Mouse (Mus musculus) spleen, adult 2 months (tissue): ENCODE results near the gene Tnik.

Source experiments
- CTCF ChIP-seq: fragments of 200-500 bp; IDR thresholded peaks from 2 replicates; pipeline ENCODE4 v1.5.1; 2011; ENCODE audit warnings: mild to moderate bottlenecking, inconsistent platforms; ENCODE audit not compliant: insufficient read depth, insufficient read length, insufficient replicate concordance; ENCODE audit errors: extremely low read depth
- POLR2A ChIP-seq: fragments of 200-500 bp; IDR thresholded peaks from 2 replicates; pipeline ENCODE4 v1.6.1; 2011; ENCODE audit warnings: low read depth, low read length, inconsistent platforms

DNA sequence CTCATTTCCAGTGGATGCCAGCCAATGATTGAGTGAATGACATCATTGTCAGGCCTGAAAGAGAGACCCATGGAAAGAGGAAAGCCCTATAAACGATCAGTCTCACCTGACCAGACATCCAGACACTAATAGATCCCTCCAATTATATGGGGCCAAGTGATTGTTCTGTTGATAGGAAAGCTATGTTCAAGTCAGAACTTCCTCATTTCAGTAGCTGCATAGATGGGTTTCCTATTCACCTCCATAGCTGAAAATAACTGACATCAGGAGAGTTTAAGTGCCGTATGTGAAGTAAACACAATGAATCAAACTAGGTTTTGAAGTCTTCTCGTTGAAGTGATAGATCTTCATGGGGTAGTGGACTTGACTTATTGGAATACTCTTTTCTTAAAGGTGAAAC lies 239.7 kb downstream of the Tnik start:
- TF ChIP-seq CTCF (no peak), POLR2A (no peak)
